Mouse (Mus musculus): ENCODE measurements around the gene Mkrn1.

DNA sequence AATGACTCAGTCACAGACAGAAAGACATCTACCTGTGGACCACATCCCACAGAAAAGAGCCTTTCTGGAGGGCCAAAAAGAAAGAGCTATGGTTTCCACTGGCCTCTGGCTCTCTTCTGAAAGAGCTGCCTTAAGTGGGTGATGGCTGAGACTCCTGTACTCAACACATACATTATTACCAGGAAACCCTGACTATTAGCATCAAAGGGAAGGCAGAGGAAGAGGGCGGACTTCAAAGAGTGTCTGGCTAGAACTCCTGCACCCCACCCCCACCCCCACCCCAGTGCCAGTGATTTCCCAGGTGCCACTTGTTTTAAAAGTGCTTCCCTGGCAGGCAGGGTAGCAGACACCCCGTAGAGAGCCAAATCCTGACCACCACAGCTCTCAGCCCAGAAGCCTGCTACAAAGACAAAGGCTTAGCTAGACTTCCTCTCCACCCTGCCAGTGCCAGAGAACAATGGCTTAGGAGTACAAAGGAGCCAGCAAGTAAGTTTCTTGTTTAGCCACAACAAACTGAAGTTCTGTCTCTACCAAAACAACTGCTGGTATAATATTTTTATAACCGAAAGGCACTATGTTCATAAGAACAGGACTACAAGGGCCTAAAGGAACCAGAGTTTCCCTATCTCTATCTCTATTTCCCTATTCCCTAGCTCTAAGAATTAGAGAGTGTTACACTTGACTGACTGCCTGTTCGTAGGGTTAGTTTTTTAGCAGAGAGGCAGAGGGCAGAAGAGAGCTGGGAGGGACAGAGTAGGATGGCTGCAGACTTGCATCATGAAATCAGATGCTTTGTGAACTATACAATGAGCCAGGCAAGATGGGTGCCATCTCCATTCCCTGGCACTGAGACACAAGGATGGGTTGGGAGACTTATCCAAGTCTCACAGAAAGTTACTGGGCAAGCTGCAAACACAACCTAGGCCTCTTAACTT is 72.1 kb downstream of the Mkrn1 start:
- TF ChIP-seq CTCF (IDR thresholded peaks at IDR 0.05; ENCODE audit: low read depth) (peak; percentile 35), EP300 (IDR thresholded peaks at IDR 0.05; ENCODE audit: low read depth) (no peak)
